Mouse (Mus musculus) MEL (cell line): ENCODE measurements at regions not wholly inside any gene's neighbourhood (a gene's known extent, or its start where the extent isn't known, plus 50 kb on each side); places are given as distances from the start of the nearest gene placed in this dataset.

Experiments
- CTCF ChIP-seq, 3 experiments: IDR thresholded peaks in 2 of 3; conservative IDR thresholded peaks in 1 of 3; 2 replicates each; pipeline ENCODE4 v1.5.1; 2011 to 2012; ENCODE audit warnings: low read length in 3 of 3, low read depth in 2 of 3, mild to moderate bottlenecking in 2 of 3, improper control_type of control experiment in 1 of 3, inconsistent platforms in 1 of 3, mixed read lengths in 1 of 3, moderate library complexity in 1 of 3; ENCODE audit not compliant: control insufficient read depth in 1 of 3, insufficient read depth in 1 of 3, poor library complexity in 1 of 3, severe bottlenecking in 1 of 3
- GATA1 ChIP-seq: IDR thresholded peaks from 2 replicates; pipeline ENCODE4 v1.6.1; 2011; ENCODE audit warnings: low read depth, low read length, improper control_type of control experiment
- JUND ChIP-seq: IDR thresholded peaks from 2 replicates; pipeline ENCODE4 v1.6.1; 2011; ENCODE audit warnings: low read depth, mild to moderate bottlenecking, improper control_type of control experiment, low read length
- POLR2A ChIP-seq, 2 experiments: IDR thresholded peaks; 2 replicates each; pipeline ENCODE4 v1.6.1; 2011 to 2012; ENCODE audit warnings: low read length in 2 of 2, mild to moderate bottlenecking in 2 of 2, control low read depth in 1 of 2, improper control_type of control experiment in 1 of 2, low read depth in 1 of 2, moderate library complexity in 1 of 2; ENCODE audit not compliant: control insufficient read depth in 1 of 2, insufficient read depth in 1 of 2, poor library complexity in 1 of 2
- RCOR1 ChIP-seq: IDR thresholded peaks from 2 replicates; pipeline ENCODE4 v1.6.1; 2012; ENCODE audit warnings: low read depth, mild to moderate bottlenecking, inconsistent platforms, low read length, improper control_type of control experiment
- TAL1 ChIP-seq: IDR thresholded peaks from 2 replicates; pipeline ENCODE4 v1.6.1; 2012; ENCODE audit warnings: mild to moderate bottlenecking, inconsistent platforms, low read length, moderate library complexity, mixed read lengths
- UBTF ChIP-seq: IDR thresholded peaks from 2 replicates; pipeline ENCODE4 v1.6.1; 2012; ENCODE audit warnings: low read depth, mild to moderate bottlenecking, inconsistent platforms, low read length, improper control_type of control experiment, moderate library complexity, borderline replicate concordance; ENCODE audit not compliant: insufficient read depth

DNA sequence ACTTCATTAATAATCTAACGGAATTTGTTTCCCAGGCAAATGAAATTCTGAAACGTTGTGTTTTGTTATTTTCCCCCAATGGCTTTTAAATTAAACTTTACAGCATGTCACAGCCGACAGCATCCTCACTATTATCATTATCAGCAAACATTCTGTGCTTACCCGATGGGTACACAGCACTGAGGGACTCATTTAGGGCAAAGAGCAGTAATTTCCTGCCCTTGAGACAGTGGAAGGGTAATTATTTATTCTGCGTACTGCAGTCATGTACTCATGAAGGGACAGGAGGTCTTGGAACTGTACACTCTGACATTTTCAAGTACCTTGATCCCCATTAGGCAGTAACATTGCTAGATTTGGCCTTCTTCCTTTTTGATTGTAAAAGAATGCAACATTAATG lies 235.5 kb upstream of the Fam3c start:
- TF ChIP-seq GATA1 (no peak), TAL1 (no peak), UBTF (no peak), CTCF (IDR thresholded peaks at IDR 0.05 in 2 of 3, conservative IDR thresholded peaks at IDR 0.05 in 1 of 3; ENCODE audit: control insufficient read depth in 1 of 3, insufficient read depth in 1 of 3, low read depth in 2 of 3, low read length in 3 of 3, poor library complexity in 1 of 3, severe bottlenecking in 1 of 3) (no peak), JUND (no peak), RCOR1 (no peak), POLR2A (IDR thresholded peaks at IDR 0.05; ENCODE audit: control insufficient read depth in 1 of 2, insufficient read depth in 1 of 2, low read depth in 1 of 2, low read length in 2 of 2, poor library complexity in 1 of 2) (no peak)
